Mouse (Mus musculus) testis, adult 2 months (tissue): ENCODE results near the gene Prune2. TPM values are rescaled to one million over a fixed set of nuclear protein-coding genes. Genes with fewer than 3 reads are reported as not detected.

Source experiments
- H3K27ac ChIP-seq: fragments of 200-500 bp; 2 replicates; pipeline ENCODE4 v1.5.1; 2012; ENCODE audit warnings: low read depth, low read length; ENCODE audit not compliant: control insufficient read depth, insufficient read depth
- H3K27me3 ChIP-seq: fragments of 200-500 bp; 2 replicates; pipeline ENCODE4 v1.6.1; 2012; ENCODE audit warnings: mild to moderate bottlenecking, low read length, moderate library complexity; ENCODE audit not compliant: control insufficient read depth, insufficient read depth
- H3K36me3 ChIP-seq: fragments of 200-500 bp; 2 replicates; pipeline ENCODE4 v1.6.1; 2012; ENCODE audit warnings: mild to moderate bottlenecking, low read length; ENCODE audit not compliant: control insufficient read depth, insufficient read depth
- H3K4me1 ChIP-seq: fragments of 200-500 bp; 2 replicates; pipeline ENCODE4 v1.6.1; 2012; ENCODE audit warnings: low read length; ENCODE audit not compliant: control insufficient read depth, insufficient read depth
- H3K4me3 ChIP-seq: fragments of 200-500 bp; 2 replicates; pipeline ENCODE4 v1.5.1; 2012; ENCODE audit warnings: low read depth, mild to moderate bottlenecking, low read length, moderate library complexity, mixed read lengths; ENCODE audit not compliant: control insufficient read depth
- CTCF ChIP-seq: fragments of 200-500 bp; IDR thresholded peaks from 2 replicates; pipeline ENCODE4 v1.5.1; 2012; ENCODE audit warnings: low read depth, mild to moderate bottlenecking, inconsistent platforms, low read length, moderate library complexity; ENCODE audit not compliant: control insufficient read depth, insufficient read depth, insufficient replicate concordance
- POLR2A ChIP-seq: fragments of 200-500 bp; IDR thresholded peaks from 2 replicates; pipeline ENCODE4 v1.6.1; 2012; ENCODE audit warnings: low read depth, mild to moderate bottlenecking, inconsistent platforms, low read length, moderate library complexity; ENCODE audit not compliant: control insufficient read depth
- polyA plus RNA-seq: library from polyadenylated mRNA; depleted of rRNA; stranded (reverse); fragments of >200 nt; gene quantifications from 2 replicates; pipeline ENCODE4 v1.2.3, GENCODE M21; 2012

The Prune2 gene
- polyA plus RNA-seq, 1 experiment = 0.27 TPM

GRCm38 (mm10) chr19:17125380-17125779, 169.5 kb downstream of the Prune2 start:
- Histone ChIP-seq H3K4me1 (no peaks in the 10 kb centered on the region), H3K36me3 (no peaks in the 10 kb centered on the region), H3K27me3 (no peaks in the 10 kb centered on the region), H3K4me3 (no peak overlapping the region), H3K27ac (no peak overlapping the region)
- TF ChIP-seq POLR2A = no peak
- no peak for TF ChIP-seq CTCF

- Histone ChIP-seq H3K4me3 (no peak overlapping the region), H3K36me3 (no peaks in the 10 kb centered on the region), H3K27me3 (no peaks in the 10 kb centered on the region), H3K4me1 (no peaks in the 10 kb centered on the region), H3K27ac (no peak overlapping the region)
- TF ChIP-seq POLR2A (no peak), CTCF (no peak)
Measured at GRCm38 (mm10) chr19:17130544-17130943, 174.6 kb downstream of the Prune2 start.

- Histone ChIP-seq H3K4me1 (no peaks in the 10 kb centered on the region), H3K27me3 (no peaks in the 10 kb centered on the region), H3K4me3 (peak overlapping the region; percentile 39), H3K36me3 (no peaks in the 10 kb centered on the region), H3K27ac (no peak overlapping the region)
- TF ChIP-seq CTCF = no peak
Measured at GRCm38 (mm10) chr19:17136677-17137460, 181.0 kb downstream of the Prune2 start.

GRCm38 (mm10) chr19:17137656-17138055, 181.7 kb downstream of the Prune2 start:
- H3K27ac ChIP-seq = no peak overlapping the region
- no peaks in the 10 kb centered on the region for H3K4me1 ChIP-seq
- no peak for TF ChIP-seq POLR2A
- no peak for TF ChIP-seq CTCF
- no peak overlapping the region for H3K4me3 ChIP-seq
- H3K27me3 ChIP-seq = no peaks in the 10 kb centered on the region
- no peaks in the 10 kb centered on the region for H3K36me3 ChIP-seq

DNA sequence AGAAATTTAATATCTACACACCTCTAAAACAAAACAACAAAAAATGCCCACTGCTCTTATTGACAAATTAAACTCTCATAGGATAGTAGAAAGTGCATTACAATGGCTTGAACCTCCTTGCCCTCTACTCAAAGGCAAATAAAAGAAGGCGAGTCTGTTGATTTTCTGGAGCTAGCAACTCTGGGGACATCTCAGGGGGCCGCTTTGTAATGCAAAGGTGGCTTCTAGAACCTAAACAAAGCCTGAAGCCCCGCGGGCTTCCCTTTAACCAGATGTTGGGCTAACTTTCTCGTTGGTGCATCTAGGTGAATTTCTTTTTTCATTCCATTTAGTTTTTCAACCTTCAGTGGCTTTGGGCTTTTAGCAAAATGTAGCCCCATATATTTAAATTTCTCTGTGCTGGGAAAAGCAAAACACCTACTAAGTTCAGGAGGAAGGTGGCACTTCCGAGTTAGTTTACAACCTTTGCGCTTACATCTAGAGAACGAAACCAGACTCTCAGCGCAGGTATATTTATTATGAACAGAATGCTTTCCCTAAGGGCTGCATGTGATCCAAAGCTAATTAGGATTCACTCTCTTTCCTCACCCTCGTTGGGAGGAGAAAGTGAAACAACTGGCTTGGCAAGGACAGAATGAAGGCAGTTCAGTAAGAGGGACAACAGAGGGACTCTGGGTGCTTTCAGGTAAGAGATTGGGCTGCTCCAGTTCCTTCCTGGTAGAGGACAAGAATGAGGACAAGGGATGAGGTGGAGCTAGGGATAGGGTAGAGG, 182.4 kb downstream of the Prune2 start:
- no peak overlapping the region for H3K4me3 ChIP-seq
- H3K27ac ChIP-seq = no peak overlapping the region
- no peaks in the 10 kb centered on the region for H3K4me1 ChIP-seq
- TF ChIP-seq CTCF = no peak
- TF ChIP-seq POLR2A = no peak
- H3K36me3 ChIP-seq = no peaks in the 10 kb centered on the region
- H3K27me3 ChIP-seq = no peaks in the 10 kb centered on the region

GRCm38 (mm10) chr19:17140016-17140914, 184.3 kb downstream of the Prune2 start:
- no peak overlapping the region for H3K4me3 ChIP-seq
- TF ChIP-seq CTCF (no peak), POLR2A (no peak)
- no peak overlapping the region for H3K27ac ChIP-seq
- no peaks in the 10 kb centered on the region for H3K36me3 ChIP-seq
- H3K4me1 ChIP-seq = no peaks in the 10 kb centered on the region
- no peaks in the 10 kb centered on the region for H3K27me3 ChIP-seq

- Histone ChIP-seq H3K4me1 (no peaks in the 10 kb centered on the region), H3K27ac (no peak overlapping the region), H3K27me3 (no peaks in the 10 kb centered on the region)
Measured at GRCm38 (mm10) chr19:17143245-17143644, 187.3 kb downstream of the Prune2 start.

More at GRCm38 (mm10) chr19:17143245-17143644, 187.3 kb downstream of the Prune2 start:
- H3K4me3 ChIP-seq = no peak overlapping the region
- no peaks in the 10 kb centered on the region for H3K36me3 ChIP-seq
- TF ChIP-seq POLR2A (no peak), CTCF (no peak)
